Comparison of ENCODE assay signal across 18 mouse cellular contexts in the genomic region with DNA sequence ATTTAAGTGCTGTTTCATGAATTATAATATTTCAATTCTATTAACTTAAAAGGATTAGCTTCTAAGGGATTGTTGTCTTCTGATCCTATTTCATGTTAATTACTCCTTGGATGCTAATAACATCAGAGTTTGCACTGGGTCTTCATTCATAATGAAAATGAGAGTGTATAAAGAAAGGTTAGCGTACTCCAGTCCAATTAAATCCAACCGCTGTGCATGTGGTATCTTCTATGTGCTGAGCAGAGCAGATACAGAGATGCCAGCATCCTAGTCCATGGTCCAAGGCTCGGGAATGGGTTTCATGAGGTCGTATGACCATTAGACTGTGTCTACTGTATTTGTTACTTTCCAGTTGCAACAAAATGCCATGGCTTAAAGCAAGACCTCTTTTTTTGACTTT.
"Had no signal": no experiment of that assay in that cellular context is flagged by ENCODE, and none has a peak within 500 bp of the region (broad histone marks: within the 10 kb centered on the region; RNA-seq: fewer than 3 reads in every experiment).

No protein-coding gene starts in this region.

- H3K36me3 ChIP-seq: midbrain, embryonic 10.5 days; neural tube, embryonic 12.5 days; neural tube, embryonic 15.5 days had no signal

- DNase-seq: lung, adult 18-20 months; lung, embryonic 14.5 days; lung, postnatal 10 days; lung, postnatal 4 days; midbrain, embryonic 14.5 days; retina, postnatal 1 day; right cerebral cortex, adult 18-20 months; right cerebral cortex, postnatal 25 days; right cerebral cortex, postnatal 4 days; spleen, adult 18-20 months; thymus, adult 18-20 months; thymus, postnatal 14 days; thymus, postnatal 36 days had no signal

- H3K4me3 ChIP-seq: midbrain, embryonic 10.5 days; myocyte; neural tube, embryonic 12.5 days; neural tube, embryonic 15.5 days had no signal

- H3K27ac ChIP-seq: liver, embryonic 14.5 days; midbrain, embryonic 10.5 days; neural tube, embryonic 12.5 days; neural tube, embryonic 15.5 days had no signal

- H3K9ac ChIP-seq: liver, embryonic 14.5 days; lung, embryonic 14.5 days; neural tube, embryonic 12.5 days; neural tube, embryonic 15.5 days had no signal

- H3K9me3 ChIP-seq: midbrain, embryonic 10.5 days; neural tube, embryonic 12.5 days; neural tube, embryonic 15.5 days had no signal

- H3K4me2 ChIP-seq: lung, embryonic 14.5 days; neural tube, embryonic 12.5 days; neural tube, embryonic 15.5 days had no signal

- H3K27me3 ChIP-seq: neural tube, embryonic 12.5 days; neural tube, embryonic 15.5 days had no signal

- H3K4me1 ChIP-seq: midbrain, embryonic 10.5 days; neural tube, embryonic 12.5 days; neural tube, embryonic 15.5 days had no signal
